Mouse (Mus musculus) CH12.LX (cell line): ENCODE results near the gene Cct3.

Experiments
- CTCF ChIP-seq, 2 experiments: IDR thresholded peaks in 1 of 2; conservative IDR thresholded peaks in 1 of 2; 2 replicates each; pipeline ENCODE4 v1.5.1; 2011 to 2012; ENCODE audit warnings: low read depth in 2 of 2, low read length in 2 of 2, improper control_type of control experiment in 1 of 2, inconsistent platforms in 1 of 2, mild to moderate bottlenecking in 1 of 2, moderate library complexity in 1 of 2
- MYC ChIP-seq: IDR thresholded peaks from 2 replicates; pipeline ENCODE4 v1.6.1; 2011; ENCODE audit warnings: low read depth, mild to moderate bottlenecking, improper control_type of control experiment, low read length
- POLR2A ChIP-seq: IDR thresholded peaks from 2 replicates; pipeline ENCODE4 v1.6.1; 2011; ENCODE audit warnings: low read depth, mild to moderate bottlenecking, improper control_type of control experiment, low read length
- TBP ChIP-seq: conservative IDR thresholded peaks from 2 replicates; pipeline ENCODE4 v1.6.1; 2011; ENCODE audit warnings: low read depth, low read length, improper control_type of control experiment

DNA sequence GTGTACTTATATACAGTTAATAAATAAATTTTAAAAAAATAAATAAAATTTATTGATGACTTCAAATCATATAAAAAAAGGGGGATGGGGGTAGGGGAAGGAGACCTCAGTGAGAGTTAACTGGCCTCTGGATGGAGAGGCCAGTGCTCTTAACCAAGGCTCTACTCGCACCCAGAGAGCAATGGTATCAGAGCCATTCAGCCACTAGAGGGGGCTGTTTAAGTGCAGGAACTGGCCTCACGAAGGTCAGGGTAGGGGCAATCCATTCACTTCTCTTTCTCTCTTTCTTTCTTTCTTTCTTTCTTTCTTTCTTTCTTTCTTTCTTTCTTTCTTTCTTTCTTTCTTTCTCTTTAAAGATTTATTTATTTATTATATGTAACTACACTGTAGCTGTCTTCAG is 34.4 kb downstream of the Cct3 start:
- TF ChIP-seq MYC (no peak), POLR2A (no peak), CTCF (conservative IDR thresholded peaks at IDR 0.05 in 1 of 2, IDR thresholded peaks at IDR 0.05 in 1 of 2; ENCODE audit: low read depth in 2 of 2, low read length in 2 of 2) (peak; percentile 63 to 80), TBP (no peak)
